Mouse (Mus musculus) kidney, adult 2 months (tissue): ENCODE measurements around the gene Dusp11.

Experiments used
- CTCF ChIP-seq: fragments of 200-500 bp; conservative IDR thresholded peaks from 2 replicates; pipeline ENCODE4 v1.5.1; 2011; ENCODE audit warnings: low read depth, mild to moderate bottlenecking, control low read depth, low read length, moderate library complexity, mixed read lengths; ENCODE audit not compliant: insufficient read depth, insufficient read length
- POLR2A ChIP-seq: fragments of 200-500 bp; IDR thresholded peaks from one replicate; pipeline ENCODE4 v1.6.1; 2011; ENCODE audit warnings: low read depth, low read length, control low read depth

DNA sequence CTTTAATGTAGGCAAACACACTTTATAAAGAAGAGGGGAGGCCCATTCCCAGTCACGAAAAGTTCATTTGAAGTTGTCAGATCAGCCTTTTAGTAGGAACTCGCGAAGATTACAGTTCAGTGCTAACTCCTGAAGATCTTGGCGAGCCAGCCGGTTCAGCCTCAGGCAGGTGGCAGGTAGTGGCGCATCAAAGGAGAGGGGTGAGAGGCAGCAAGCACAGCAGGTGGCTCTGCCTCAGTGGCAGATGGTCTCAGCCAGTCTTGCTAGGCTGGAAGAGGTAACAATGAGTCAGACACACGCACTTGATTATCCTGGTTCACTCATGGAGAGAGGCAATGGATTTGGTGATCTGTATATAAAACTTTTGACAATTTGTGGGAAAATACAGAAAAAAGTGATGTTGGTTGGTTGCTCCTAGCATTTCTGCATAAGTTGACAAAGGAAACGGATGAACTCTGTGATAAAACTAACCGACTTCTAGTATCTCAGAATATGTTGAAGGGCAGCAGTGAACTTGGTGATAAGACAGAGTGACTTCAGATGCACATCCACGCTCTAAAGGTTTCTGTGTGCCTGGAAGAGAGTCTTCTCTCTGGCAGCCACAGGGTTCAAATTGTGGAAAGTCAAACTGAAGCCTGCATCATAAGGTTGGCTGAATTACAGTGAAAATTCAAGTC lies 13.6 kb upstream of the Dusp11 start:
- TF ChIP-seq POLR2A: no peak
- no peak for TF ChIP-seq CTCF
